Mouse (Mus musculus): ENCODE measurements around the gene Gtf2a1.
"Not testable (repeated sequence)": the region's sequence is repeated elsewhere in the genome, so short reads cannot be mapped to it uniquely, and the experiment has no call there.

Gtf2a1 gene

GRCm38 (mm10) chr12:91589847-91590690, at the start of gene Gtf2a1:
TSS of gene Gtf2a1 (minus strand) at chr12:91590487.
- DNase-seq, result peak; percentile 95

GRCm38 (mm10) chr12:91638351-91638750, 48.1 kb upstream of the Gtf2a1 start:
- no peak for DNase-seq

- DNase-seq, result no peak
Observed at GRCm38 (mm10) chr12:91637136-91637909, 47.0 kb upstream of the Gtf2a1 start.

GRCm38 (mm10) chr12:91626482-91626881, 36.2 kb upstream of the Gtf2a1 start:
- DNase-seq, result no peak

- DNase-seq, result no peak
Observed at GRCm38 (mm10) chr12:91625013-91625412, 34.7 kb upstream of the Gtf2a1 start.

GRCm38 (mm10) chr12:91609425-91609824, 19.1 kb upstream of the Gtf2a1 start:
- no peak for DNase-seq

- peak; percentile 9 for DNase-seq
Observed at GRCm38 (mm10) chr12:91607678-91608077, 17.4 kb upstream of the Gtf2a1 start.

- DNase-seq, result no peak
Observed at GRCm38 (mm10) chr12:91606651-91607050, 16.4 kb upstream of the Gtf2a1 start.

- no peak for DNase-seq
Observed at GRCm38 (mm10) chr12:91604600-91604999, 14.3 kb upstream of the Gtf2a1 start.

GRCm38 (mm10) chr12:91592128-91592527, 1.8 kb upstream of the Gtf2a1 start:
- no peak for DNase-seq

GRCm38 (mm10) chr12:91591191-91591590, 904 bp upstream of the Gtf2a1 start:
- peak; percentile 16 for DNase-seq

GRCm38 (mm10) chr12:91590716-91591115, 429 bp upstream of the Gtf2a1 start:
- DNase-seq, result peak; percentile 36

- DNase-seq, result no peak
Observed at GRCm38 (mm10) chr12:91589542-91589846, 793 bp downstream of the Gtf2a1 start.

- DNase-seq, result peak; percentile 78
Observed at GRCm38 (mm10) chr12:91588670-91589541, 1.4 kb downstream of the Gtf2a1 start.

- peak; percentile 94 for DNase-seq
Observed at GRCm38 (mm10) chr12:91588176-91588669, 2.1 kb downstream of the Gtf2a1 start.

- no peak for DNase-seq
Observed at GRCm38 (mm10) chr12:91587491-91588033, 2.7 kb downstream of the Gtf2a1 start.

GRCm38 (mm10) chr12:91587077-91587476, 3.2 kb downstream of the Gtf2a1 start:
- DNase-seq, result no peak

- not testable (repeated sequence) for DNase-seq
Observed at GRCm38 (mm10) chr12:91585815-91586214, 4.5 kb downstream of the Gtf2a1 start.

- DNase-seq, result no peak
Observed at GRCm38 (mm10) chr12:91585206-91585605, 5.1 kb downstream of the Gtf2a1 start.

- no peak for DNase-seq
Observed at GRCm38 (mm10) chr12:91583409-91583808, 6.9 kb downstream of the Gtf2a1 start.

- DNase-seq, result no peak
Observed at GRCm38 (mm10) chr12:91582362-91583002, 7.8 kb downstream of the Gtf2a1 start.
